Mouse (Mus musculus) cerebellum, postnatal 36 days (tissue): Measurements from ENCODE around the gene Tbp.
A peak's percentile ranks its signal among the peaks of the same experiment; 100 is the strongest.

Experiments used
- DNase-seq, 2 experiments: peaks; one replicate each; pipeline ENCODE4 v3.0.0; 2021 to 2022; ENCODE audit warnings: mixed read lengths in 2 of 2

Gene Tbp

DNA sequence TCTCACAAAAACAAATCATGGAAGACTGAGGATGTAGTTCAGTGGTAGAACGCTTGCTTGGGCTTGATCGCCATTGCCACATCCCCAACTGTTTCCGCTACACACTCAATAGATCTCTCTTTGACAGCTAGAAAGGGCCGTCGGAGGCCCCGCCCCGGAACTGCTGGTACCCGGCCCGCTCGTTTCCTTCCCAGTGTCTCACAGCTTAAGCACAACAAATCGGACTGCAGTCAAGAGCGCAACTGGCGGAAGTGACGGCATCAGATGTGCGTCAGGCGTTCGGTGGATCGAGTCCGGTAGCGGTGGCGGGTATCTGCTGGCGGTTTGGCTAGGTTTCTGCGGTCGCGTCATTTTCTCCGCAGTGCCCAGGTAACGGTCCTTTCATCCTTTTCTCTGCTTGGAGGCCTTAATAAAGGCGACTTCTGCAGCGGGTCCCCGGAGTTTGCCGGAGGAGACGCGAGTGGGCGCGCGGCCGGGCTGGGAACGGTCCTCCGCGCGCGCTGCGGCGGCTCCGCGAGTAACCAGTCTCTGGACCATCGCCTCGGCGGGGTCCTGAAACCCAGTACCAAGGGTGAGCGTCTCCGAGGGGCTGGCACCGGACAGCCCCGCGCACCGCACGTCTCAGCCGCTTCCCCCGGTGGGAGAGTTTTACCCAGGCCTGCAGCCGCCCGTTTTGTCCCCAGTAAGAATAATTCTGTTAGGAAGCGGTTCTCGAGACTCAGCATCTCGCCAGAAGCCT is at the start of gene Tbp, which contains the start of gene Psmb1:
TSS of gene Tbp (plus strand) at position 233 of the 739 bp plus-strand sequence.
TSS of gene Psmb1 (minus strand) at position 96 of the 739 bp plus-strand sequence.
- peak; percentile 98 to 99 for DNase-seq

GRCm38 (mm10) chr17:15455203-15455602 is 44.5 kb upstream of the Tbp start:
- no peak for DNase-seq

- no peak for DNase-seq
Observed at GRCm38 (mm10) chr17:15456595-15456994, 43.1 kb upstream of the Tbp start.

DNA sequence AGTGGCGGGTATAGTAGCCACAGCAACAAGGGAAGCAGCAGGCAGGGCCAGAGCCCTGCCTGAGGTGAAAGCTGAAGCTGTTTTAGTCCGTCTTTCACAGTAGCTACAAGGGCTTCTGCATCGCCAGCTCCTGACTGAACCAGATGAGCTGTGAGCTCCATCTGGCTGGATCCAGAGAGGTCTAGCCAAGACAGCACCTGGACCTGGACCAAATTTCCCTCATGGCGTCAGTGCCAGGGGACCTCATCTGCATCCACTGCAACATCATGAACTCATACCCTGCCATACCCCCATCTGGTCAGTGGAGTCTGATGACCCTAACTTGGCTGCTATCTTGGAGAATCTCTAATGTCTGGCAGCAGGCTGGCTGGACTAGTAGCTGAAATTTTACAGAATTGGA is 39.9 kb upstream of the Tbp start:
- DNase-seq = no peak

GRCm38 (mm10) chr17:15461921-15462495 is 37.7 kb upstream of the Tbp start:
- DNase-seq = no peak

- DNase-seq = peak; percentile 66 to 68
Observed at GRCm38 (mm10) chr17:15467669-15468068, 32.0 kb upstream of the Tbp start.

- no peak for DNase-seq
Observed at GRCm38 (mm10) chr17:15472671-15473070, 27.0 kb upstream of the Tbp start.

DNA sequence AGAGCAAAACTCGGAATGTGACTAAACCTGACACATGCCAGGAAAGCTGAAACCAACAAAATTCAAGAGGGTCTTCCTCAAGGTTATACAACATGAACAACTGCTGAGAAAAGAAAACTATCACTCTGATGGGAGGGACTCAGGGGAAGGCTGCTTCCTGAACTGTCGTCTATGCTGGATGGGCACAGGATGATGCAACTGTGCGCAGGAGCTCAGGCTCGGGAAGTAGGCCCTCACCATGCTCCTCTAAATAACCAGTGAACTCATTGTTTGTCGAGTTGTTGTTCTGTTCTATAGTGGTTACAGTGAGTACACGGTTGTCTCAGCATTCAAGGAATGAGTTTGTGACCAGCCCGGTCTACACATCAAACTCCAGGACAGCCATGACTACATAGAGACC is 9.1 kb upstream of the Tbp start:
- DNase-seq = no peak

DNA sequence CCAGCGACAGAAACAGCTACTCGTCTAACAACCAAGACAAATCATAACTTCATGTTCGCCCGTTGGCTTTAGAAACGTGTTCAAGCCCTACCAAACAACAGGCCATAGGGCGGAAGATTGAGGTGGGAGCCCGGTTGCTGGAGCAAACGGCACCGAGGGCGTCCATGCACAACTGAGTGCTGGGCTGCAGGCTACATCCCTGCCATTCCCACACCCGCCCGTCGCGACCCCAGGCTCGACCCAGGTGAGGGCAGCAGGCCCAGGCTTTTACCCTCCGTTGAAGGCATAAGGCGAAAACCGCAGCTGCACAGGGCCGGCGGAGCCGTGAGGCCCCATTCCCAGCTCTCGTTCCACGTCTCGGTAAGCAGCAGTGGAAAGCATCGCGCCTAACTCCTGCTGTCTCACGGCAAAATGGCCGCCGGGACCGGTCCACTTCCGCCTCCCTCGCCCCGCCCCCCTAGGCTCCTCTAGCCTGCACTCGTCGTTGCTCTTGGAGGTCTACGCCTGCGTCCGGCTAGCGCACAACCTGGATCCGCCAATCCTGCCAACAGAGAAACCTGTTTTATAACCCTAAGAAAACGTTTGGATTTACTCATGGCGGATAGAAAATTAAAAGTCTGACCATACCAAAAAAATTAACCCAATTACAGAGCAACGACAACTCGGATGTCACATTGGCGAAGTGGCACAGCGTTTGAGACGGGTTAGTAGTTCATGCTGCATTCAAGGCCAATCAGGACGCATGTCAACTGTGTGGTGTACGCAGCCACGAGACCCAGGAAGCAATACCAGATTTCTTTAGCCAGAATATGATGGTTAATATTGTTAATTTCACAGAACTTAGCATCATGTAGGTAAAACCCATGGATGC is 1.6 kb upstream of the Tbp start:
- peak; percentile 95 to 96 for DNase-seq

DNA sequence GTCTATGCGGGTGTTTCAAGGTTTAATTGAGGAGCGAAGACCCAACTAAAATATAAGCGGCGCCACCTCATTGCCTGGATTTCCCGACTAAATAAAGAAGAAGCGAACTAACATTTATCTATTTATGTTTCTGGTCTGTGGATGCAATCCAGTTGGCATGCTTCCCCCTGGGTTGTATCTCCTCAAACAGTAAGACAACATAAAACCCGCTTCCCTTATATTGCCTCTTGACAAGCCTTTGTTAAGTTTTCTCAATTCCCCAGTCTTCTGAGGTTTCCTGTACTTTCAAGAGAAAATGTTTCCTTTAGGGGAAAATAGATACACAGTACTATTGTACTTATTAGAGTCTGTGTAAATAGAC is 955 bp upstream of the Tbp start:
- DNase-seq = peak in 1 of 2 experiments; percentile 12

DNA sequence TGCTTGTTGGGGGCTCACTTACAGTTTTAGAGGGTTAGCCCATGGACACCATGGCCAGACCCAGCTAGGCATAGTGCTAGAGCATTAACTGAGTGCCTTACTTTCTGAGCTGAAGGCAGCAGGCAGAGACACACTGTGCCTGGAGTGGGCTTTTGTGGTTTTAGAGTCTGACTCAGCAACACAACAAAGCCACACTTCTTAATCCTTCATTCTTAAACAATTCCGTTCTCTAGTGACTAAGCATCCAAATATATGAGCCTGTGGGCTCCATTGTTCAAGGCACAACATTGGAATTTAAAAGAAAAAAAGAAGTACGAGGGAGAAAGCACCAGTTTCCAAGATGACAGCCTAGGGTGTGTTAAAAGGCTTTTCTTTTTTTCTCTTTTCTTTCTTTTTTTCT is 11.0 kb downstream of the Tbp start:
- no peak for DNase-seq

DNA sequence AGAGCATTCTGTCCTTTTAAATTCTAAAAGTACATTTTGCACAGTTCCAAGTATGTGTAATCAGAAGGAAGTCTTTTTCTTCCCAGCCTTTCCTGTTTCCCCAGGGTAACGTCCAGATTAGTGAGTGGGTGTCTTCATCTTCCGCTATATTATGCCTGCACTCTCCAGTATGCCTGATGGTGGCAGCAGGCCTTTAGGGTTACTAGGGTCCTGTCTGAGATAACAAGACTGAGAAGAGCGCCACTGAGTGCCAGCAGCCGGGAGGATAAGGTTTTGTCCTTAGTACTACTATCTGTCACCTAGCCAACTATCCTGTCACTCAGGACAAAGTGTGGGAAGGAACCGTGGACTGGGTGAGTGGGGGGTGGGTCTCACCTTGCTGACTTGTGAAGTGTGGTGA is 18.1 kb downstream of the Tbp start:
- DNase-seq = no peak

- no peak for DNase-seq
Observed at GRCm38 (mm10) chr17:15518186-15518585, 18.5 kb downstream of the Tbp start.

DNA sequence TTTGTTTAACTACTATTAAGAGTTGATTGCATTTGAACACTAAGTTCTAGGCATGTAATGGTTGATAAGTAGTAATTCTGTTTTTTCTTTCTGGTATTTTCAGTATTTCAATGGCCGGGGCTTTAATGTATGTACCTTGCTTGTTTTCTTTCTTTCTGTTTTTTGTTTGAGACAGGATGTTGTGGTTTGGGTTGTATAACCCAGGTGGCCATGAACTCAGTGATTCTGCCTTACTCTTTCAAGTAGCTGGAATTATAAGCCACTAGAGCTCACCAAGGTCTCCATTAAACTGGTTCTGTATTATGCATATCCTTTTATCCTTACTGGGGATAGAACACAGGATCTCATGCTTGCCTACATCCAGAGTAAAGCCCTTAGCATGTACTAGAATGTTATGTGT is 19.1 kb downstream of the Tbp start:
- no peak for DNase-seq

DNA sequence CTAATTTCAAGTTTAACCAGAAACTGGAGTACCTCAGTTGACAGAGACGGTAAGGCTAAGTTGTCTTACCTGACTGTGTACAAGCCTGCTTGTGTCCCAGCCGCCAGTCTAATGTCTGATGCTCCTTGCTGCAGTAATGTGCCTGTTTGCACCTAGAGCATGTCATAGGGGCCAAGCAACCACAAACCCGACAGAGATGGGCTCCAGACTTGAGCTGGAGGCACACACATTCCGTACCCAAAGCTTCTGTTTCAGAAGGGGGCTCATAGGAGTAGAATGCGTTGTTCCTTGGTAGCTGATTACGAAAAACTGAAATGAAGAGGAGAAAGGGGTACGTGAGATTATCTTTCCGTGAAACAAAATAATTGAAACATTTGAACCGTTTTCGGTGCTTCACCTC is 26.6 kb downstream of the Tbp start:
- DNase-seq = peak in 1 of 2 experiments; percentile 17

GRCm38 (mm10) chr17:15526986-15527810 is 27.5 kb downstream of the Tbp start, which contains the start of gene Pdcd2:
Gene Pdcd2, minus strand, starts transcription at chr17:15527301.
- DNase-seq = peak; percentile 92 to 95

GRCm38 (mm10) chr17:15527811-15528136 is 28.1 kb downstream of the Tbp start:
- DNase-seq = no peak

DNA sequence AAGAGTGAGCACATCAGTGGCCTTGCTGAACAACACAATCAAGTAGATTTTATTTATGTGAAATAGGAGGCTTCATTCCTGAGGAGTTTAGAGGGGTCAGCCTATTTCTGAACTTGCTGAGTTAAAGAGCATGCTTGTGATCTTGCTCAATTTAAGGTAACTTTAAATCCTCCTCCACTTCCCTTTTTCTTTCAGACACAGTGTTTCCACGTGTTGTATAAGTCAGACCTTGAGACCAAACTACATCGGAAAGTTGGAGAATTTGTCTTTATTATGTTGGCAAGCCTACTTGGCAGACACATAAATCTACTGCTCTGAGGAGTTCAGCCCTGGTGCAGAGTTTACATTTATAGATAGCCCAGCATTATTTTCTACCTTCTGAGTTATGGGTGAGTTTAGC is 29.2 kb downstream of the Tbp start:
- no peak for DNase-seq

- peak; percentile 22 to 48 for DNase-seq
Observed at GRCm38 (mm10) chr17:15530141-15530540, 30.5 kb downstream of the Tbp start.

DNA sequence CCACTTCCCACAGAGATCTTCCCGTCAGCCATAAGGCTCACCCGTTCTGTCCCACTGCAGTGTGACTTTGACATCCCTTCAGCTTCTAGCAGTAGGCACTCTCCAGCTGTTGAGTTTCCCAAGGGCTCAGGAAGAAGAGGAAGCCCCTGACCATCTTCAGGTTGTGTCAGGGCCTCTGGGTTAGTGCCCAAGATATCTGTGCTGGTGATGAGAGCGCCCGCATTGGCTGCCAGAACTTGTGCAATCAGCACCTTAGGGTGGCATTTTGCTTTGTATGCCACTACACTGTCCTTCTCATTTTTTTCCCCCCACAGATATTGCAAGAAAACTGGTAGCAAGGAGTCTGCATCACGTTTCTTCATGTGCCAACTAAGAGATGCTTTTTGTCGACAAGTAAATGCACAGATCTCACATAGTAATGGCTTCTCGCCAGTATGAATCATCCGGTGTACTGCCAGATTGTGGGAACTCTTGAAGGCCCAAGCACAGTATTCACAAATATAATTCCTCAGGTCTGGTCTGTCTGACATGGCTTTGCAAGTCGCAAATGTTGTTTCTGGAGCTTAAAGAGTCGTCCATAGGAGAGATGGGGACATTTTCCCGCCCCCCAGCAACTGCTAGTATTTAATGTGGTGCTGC is 35.6 kb downstream of the Tbp start:
- peak in 1 of 2 experiments; percentile 44 for DNase-seq

DNA sequence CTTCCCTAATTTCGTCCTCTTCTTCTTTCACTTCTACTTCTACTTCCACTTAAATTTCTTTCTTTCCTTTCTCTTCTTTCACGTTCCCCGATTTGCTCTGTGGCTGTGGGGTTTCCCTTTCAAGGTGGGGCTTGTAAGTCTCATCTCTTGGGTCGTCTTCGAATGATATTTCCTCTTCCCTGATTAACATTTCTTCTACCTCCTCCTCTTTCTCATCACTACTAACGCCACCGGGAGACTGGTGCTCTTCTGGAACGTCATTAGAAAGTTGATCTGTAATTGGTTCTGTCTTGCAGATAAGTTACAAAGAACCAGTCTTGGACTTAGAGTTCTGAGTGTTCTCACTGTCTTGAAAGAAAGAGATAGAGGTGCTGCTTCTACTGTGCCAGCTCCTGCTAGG is 36.3 kb downstream of the Tbp start:
- DNase-seq = no peak

GRCm38 (mm10) chr17:15536457-15536904 is 36.8 kb downstream of the Tbp start:
- peak in 1 of 2 experiments; percentile 27 for DNase-seq
